Mouse (Mus musculus): ENCODE results near the gene Vmp1. TPM values are rescaled to one million over a fixed set of nuclear protein-coding genes. Genes with fewer than 3 reads are reported as not detected.

Gene Vmp1
- total RNA-seq, 4 experiments from 2014 or later = 133 to 169 (median 142) TPM

DNA sequence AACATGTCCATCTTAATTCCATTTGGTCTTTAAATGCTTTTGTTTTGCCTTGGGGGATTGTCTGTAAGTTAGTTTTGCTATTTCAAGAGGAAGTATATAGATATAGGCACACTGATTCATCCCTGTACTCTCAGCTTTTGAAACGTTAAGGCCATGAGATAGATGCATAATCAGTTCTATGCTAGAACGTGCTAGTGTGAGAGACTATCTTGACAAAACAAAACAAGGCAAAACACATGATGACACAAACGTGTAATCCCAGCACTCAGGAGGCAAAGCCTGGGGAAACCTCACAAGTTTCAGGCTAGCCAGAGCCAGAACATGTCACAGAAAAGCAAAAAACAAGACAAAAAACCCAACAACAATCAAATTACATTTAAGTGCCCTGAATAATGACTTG is 10.9 kb downstream of the Vmp1 start:
- no peak for DNase-seq (ENCODE audit: low spot score in 2 of 2)

GRCm38 (mm10) chr11:86671041-86671675 is 12.5 kb downstream of the Vmp1 start:
- no peak for DNase-seq (ENCODE audit: low spot score in 2 of 2)

DNA sequence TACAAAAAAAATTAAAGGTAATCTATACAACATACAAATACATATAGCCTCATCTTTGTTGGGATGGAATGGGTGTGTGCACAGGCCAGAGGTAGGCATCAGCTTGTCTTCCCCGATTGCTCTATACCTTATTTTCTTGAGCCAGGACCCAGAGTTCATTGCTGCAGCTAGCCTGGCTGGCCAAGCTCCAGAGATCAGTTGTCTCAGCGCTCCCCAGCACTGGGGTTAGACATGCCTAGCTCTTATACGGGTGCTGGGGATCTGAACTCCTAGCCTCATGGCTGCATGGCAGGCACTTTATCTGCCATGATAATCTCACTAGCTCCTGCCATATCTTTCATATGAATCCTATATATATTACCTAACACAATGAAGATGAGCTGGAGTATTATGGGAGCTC is 15.5 kb downstream of the Vmp1 start:
- no peak for DNase-seq (ENCODE audit: low spot score in 2 of 2)

GRCm38 (mm10) chr11:86667553-86667952 is 16.1 kb downstream of the Vmp1 start:
- DNase-seq (ENCODE audit: low spot score in 2 of 2) = no peak

DNA sequence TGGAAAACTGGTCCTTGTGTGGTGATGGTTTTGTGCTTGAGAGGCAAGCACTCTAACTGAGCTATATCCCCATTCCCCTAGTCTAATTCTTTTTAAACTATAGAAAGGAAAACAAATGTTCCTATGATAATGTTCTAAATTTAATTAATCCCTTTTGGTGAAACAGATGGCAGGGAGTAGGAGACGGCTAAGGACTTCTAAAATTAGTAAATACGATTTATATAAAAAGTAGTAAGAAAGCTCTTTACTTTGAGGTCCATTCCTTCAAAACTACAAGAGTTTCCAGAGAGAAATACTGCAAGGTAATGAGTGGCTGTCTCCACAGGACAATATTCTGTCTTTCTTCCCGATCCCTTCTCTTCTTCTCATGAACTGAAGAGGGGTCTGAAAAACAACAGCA is 19.2 kb downstream of the Vmp1 start:
- DNase-seq (ENCODE audit: low spot score in 2 of 2) = no peak

DNA sequence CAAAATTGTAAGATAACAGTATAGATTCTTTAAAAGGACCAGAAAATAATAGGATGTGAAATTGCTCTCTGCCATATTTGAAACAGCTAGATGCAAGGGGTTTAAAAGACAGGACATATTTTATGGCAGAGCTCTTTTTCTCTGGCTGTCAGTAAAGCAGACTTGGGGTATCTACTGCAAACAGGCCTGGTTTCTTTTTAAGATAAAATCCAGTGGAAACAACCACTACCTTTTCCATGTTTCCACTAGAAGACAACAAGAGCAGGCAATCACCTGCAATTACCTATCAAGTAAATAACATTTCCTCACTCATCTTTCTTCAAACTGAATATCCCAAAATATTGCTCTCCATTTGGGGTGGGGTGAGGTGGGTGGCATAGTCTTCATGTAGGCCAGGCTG is 19.7 kb downstream of the Vmp1 start:
- DNase-seq (ENCODE audit: low spot score in 2 of 2) = no peak

GRCm38 (mm10) chr11:86662986-86663895 is 20.4 kb downstream of the Vmp1 start:
- no peak for DNase-seq (ENCODE audit: low spot score in 2 of 2)

- DNase-seq (ENCODE audit: low spot score in 2 of 2) = no peak
These were observed 25.8 kb downstream of the Vmp1 start for GRCm38 (mm10) chr11:86657863-86658262.

GRCm38 (mm10) chr11:86656849-86657567 is 26.6 kb downstream of the Vmp1 start:
- DNase-seq (ENCODE audit: low spot score in 2 of 2) = no peak

- no peak for DNase-seq (ENCODE audit: low spot score in 2 of 2)
These were observed 28.0 kb downstream of the Vmp1 start for GRCm38 (mm10) chr11:86655671-86656070.

DNA sequence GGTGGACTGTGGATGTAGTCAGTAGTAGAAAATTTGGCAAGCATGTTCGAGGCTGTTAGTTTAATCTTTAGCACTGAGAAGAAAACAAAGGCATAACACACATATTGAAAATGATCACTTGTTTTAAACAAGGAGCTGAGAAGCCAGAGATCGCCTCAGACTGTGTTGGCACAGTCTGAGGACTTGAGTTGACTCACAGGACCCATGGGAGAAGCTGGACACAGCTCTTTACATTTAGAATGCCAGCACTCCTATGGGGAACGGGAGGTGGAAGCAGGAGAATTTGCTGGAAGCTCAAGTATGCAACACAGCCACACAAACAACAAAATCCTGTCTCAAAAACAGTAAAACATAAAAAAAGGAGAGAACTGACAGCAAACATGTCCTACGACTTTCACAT is 29.5 kb downstream of the Vmp1 start:
- no peak for DNase-seq (ENCODE audit: low spot score in 2 of 2)

- DNase-seq (ENCODE audit: low spot score in 2 of 2) = no peak
These were observed 30.2 kb downstream of the Vmp1 start for GRCm38 (mm10) chr11:86653446-86653845.

DNA sequence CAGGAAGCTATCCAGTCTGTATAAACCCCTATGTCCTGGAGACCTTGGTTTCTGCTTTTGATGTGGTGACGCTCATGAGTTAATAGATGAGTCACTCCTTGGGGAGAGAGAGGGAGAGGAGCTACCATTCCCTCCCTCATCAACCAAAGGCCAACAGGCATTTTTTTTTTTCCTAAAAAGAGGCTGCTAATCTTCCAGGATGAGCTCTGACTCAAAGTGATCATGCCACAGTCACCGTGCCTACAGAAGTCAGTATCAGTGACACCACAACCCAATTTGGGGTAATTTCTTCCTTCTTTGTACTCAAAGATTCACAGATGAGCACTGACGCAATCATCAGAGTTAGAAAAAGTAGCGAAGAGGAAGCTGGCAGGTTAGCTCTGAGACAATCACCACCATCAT is 31.1 kb downstream of the Vmp1 start:
- no peak for DNase-seq (ENCODE audit: low spot score in 2 of 2)

DNA sequence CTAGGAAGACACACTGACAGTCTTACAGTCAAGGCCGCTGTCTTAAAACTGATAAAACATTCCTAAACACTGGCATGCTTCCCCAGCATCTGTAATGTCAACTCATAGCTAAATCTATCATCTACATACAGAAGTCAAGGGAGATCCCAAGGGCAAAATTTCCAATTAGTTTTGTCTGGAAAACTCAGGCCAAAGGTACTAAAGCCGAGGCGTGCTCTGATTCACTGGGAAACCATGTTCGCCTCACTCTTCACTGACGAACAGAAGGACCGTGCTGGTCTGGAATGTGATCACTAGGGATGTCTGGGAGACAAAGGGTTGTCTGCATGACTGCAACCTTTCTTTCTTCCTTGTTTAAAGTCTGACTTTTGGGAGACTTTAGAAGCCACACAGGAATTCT is 33.0 kb downstream of the Vmp1 start:
- DNase-seq (ENCODE audit: low spot score in 2 of 2) = no peak

GRCm38 (mm10) chr11:86649542-86649941 is 34.1 kb downstream of the Vmp1 start:
- no peak for DNase-seq (ENCODE audit: low spot score in 2 of 2)

DNA sequence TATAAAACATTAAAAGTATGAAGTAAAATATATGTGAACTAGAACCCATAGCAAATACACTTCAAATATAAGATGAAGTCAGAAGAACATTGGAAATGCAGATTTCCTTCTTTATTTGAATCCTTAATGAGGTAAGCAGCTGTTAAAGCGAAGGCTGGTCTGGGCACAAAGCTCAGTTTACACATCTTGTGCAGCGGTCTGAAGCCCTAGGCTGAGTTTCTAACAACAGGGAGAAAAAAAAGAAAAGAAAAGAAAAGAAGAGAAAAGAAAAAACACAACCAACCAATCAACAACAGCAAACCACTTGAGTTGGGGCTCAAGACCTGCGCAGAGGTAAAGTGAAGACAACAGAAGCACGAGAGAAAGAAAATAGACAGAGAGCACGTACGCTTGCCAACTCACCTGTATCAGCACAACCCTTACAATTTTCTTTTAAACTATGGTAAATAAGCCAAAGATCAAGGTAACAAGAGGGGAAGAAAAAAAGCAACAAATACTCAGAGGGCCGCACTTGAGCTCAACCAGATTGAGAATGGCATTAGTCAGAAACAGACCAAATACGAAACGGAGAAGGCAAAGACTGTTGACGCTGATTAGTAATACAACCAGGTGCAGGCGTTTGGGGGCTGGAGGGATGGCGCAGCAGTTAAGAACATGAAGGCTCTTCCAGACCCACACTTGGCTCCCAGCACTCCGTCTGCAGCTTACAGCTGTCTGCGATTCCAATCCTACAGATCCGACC is 35.8 kb downstream of the Vmp1 start:
- DNase-seq (ENCODE audit: low spot score in 2 of 2) = no peak

DNA sequence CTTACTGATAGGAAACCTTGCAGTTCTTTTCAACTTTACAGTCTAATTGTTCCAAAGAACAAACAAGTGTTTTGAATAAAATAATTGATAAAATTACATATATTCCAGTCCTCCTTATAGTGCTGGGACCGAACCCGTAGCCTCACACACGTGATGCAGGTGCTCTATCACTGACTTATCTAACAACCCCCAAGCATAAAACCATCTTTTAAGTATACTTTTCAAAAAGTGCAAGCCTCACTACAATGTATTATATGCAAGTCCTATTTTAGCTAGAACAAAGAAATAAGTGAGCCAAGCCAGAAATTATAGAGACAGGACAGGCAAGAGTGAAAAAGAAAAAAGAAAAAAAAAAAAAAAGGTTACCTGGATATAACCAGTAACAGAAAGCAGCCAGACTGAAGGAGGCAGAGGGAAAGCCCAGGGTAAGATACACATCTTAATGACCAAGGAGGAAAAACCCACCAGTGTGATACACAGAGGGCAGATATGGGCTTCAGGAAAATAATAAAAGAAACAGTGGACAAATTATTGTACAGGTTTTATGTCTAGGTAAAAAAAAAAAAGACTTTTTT is 36.7 kb downstream of the Vmp1 start:
- DNase-seq (ENCODE audit: low spot score in 2 of 2) = no peak

DNA sequence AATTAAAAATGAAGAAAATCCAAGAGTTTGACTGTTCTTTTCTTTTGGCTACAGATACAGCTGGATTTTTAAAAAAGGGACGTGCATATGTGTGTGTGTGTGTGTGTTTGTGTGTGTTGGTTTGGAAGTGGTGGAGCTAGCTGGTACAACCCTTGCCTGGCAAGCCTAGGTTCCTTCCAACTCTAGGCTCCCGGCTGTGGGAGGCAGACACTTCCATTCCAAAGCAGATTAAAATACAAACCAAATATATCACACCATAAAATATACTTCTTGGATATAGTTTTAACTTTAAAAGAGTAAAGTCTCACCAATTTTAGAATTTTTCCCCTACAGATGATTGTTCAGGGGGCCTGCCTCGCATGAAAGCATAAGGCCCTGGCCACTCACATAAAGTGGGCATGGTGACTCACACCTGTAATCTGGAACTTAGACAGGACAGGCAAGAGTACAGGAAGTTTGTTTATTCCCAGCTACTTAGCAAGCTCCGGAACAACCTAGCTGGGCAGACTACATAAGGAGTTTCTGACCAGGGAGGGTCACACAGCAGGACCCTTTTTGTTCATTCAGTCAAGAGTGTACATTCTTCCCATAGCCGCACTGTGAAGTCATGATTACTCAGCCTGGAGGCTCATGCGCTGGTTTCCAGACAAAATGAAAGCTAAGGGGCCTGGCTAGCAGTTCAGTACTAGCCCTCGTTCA is 37.4 kb downstream of the Vmp1 start:
- DNase-seq (ENCODE audit: low spot score in 2 of 2) = no peak

- no peak for DNase-seq (ENCODE audit: low spot score in 2 of 2)
These were observed 39.1 kb downstream of the Vmp1 start for GRCm38 (mm10) chr11:86644553-86644952.

- no peak for DNase-seq (ENCODE audit: low spot score in 2 of 2)
These were observed 41.9 kb downstream of the Vmp1 start for GRCm38 (mm10) chr11:86641714-86642113.

DNA sequence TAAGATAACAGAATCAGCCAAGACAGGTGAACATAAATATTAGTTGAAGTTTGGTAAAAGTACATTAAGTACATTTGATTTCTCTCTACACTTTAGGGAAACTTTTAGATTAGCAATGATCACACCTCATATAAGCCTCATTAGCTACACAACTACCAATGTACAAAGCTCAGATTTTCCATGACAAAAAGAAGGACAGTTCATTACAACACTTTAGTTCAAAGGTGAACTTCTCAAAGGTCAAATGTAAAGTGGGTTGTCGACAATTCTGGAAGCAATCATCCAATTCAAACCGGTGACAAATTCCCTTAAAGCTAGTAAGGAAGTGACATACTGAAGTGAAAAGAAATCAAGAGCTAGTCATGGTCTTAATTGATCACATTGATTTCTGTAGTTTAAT is 45.9 kb downstream of the Vmp1 start:
- DNase-seq (ENCODE audit: low spot score in 2 of 2) = no peak
